Mouse (Mus musculus) embryonic facial prominence, embryonic 12.5 days (tissue): ENCODE data around the gene 1110008P14Rik. TPM values are rescaled to one million over a fixed set of nuclear protein-coding genes. Genes with fewer than 3 reads are reported as not detected.
A peak's percentile ranks its signal among the peaks of the same experiment; 100 is the strongest.

Experiments used
- ATAC-seq: fragments of 200-750 bp; cut with Nextera tagmentation; 2 replicates; pipeline ENCODE4 v1.8.0; 2017; ENCODE audit not compliant: insufficient number of reproducible peaks, insufficient read depth, low FRiP score, low TSS enrichment
- H3K27ac ChIP-seq: fragments of 300-500 bp; sonication (generic); 2 replicates; pipeline ENCODE4 v1.5.1; 2016; ENCODE audit warnings: mild to moderate bottlenecking
- H3K27me3 ChIP-seq: fragments of 300-500 bp; sonication (generic); 2 replicates; pipeline ENCODE4 v1.6.1; 2016; ENCODE audit warnings: mild to moderate bottlenecking, moderate library complexity
- H3K36me3 ChIP-seq: fragments of 300-500 bp; sonication (generic); 2 replicates; pipeline ENCODE4 v1.6.1; 2016; ENCODE audit warnings: mild to moderate bottlenecking
- H3K4me1 ChIP-seq: fragments of 300-500 bp; sonication (generic); 2 replicates; pipeline ENCODE4 v1.6.1; 2016
- H3K4me2 ChIP-seq: fragments of 300-500 bp; sonication (generic); replicated peaks from 2 replicates; pipeline ENCODE4 v1.6.1; 2016; ENCODE audit warnings: mild to moderate bottlenecking, moderate library complexity
- H3K4me3 ChIP-seq: fragments of 300-500 bp; sonication (generic); 2 replicates; pipeline ENCODE4 v1.5.1; 2016; ENCODE audit warnings: mild to moderate bottlenecking
- H3K9ac ChIP-seq: fragments of 300-500 bp; sonication (generic); 2 replicates; pipeline ENCODE4 v1.6.1; 2016; ENCODE audit warnings: mild to moderate bottlenecking, moderate library complexity
- H3K9me3 ChIP-seq: fragments of 300-500 bp; sonication (generic); 2 replicates; pipeline ENCODE4 v1.6.1; 2016; ENCODE audit warnings: mild to moderate bottlenecking, moderate library complexity
- WGBS: fragments of 180-500 bp; shearing (Covaris S2); methylation state at CpG from one replicate; pipeline ENCODE4 v1.1.7; 2016; 5-methylcytosine and 5-hydroxymethylcytosine counted together
- polyA plus RNA-seq: library from polyadenylated mRNA; unstranded; fragments of >200 nt; fragmentation: Nextera tagmentation; extraction: Ambion mirVana; gene quantifications from 2 replicates; pipeline ENCODE4 v1.2.1, GENCODE M21; 2016

The 1110008P14Rik gene
- polyA plus RNA-seq, 1 experiment from 2014 or later = 53.9 TPM

- ATAC-seq = no peak
- WGBS = 3% methylated on average over 14 of the region's 14 CpGs
- Histone ChIP-seq H3K4me3 (peak overlapping the region; percentile 31), H3K27ac (no peak overlapping the region), H3K9me3 (no peaks in the 10 kb centered on the region), H3K9ac (peak overlapping the region; percentile 1; the same call in 1 of the 2 replicates), H3K4me2 (peak overlapping the region; percentile 59), H3K27me3 (no peaks in the 10 kb centered on the region), H3K36me3 (peaks cover 5% of the 10 kb centered on the region; the same call in 1 of the 2 replicates), H3K4me1 (peaks cover 8% of the 10 kb centered on the region)
These were observed 21.0 kb downstream of the 1110008P14Rik start for GRCm38 (mm10) chr2:32360741-32361140.

GRCm38 (mm10) chr2:32358381-32358780 lies 23.4 kb downstream of the 1110008P14Rik start:
- Histone ChIP-seq H3K9me3 (no peaks in the 10 kb centered on the region), H3K4me3 (no peak overlapping the region), H3K9ac (0 out of 2 replicates have a peak overlapping the region, but pooled peaks have one; percentile 12), H3K27ac (no peak overlapping the region), H3K4me1 (peaks cover 3% of the 10 kb centered on the region), H3K36me3 (no peaks in the 10 kb centered on the region), H3K4me2 (no peak overlapping the region), H3K27me3 (no peaks in the 10 kb centered on the region)
- WGBS = 69% methylated on average over 10 of the region's 10 CpGs
- ATAC-seq = no peak

DNA sequence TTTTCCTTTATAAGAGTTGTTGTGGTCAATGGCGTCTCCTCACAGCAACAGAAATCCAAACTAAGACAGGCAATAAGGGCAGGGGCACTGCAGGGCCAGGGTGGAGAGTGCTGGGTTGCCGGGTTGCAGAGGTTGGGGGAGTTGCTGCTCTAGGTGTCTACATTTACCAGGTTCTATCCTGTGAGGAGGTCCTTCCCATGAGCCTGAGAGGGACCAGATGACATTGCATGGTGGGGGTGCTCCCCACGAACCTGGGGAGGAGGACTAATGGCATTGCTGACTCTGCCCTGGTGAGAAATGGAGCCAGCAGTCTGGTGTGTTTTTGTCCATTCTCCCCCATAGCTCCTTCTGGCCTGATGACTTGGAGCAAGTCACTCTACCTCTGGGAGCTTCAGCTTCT lies 24.0 kb downstream of the 1110008P14Rik start:
- Histone ChIP-seq H3K27me3 (no peaks in the 10 kb centered on the region), H3K9me3 (no peaks in the 10 kb centered on the region), H3K36me3 (no peaks in the 10 kb centered on the region), H3K27ac (no peak overlapping the region), H3K4me2 (no peak overlapping the region), H3K4me1 (peaks cover 4% of the 10 kb centered on the region), H3K4me3 (no peak overlapping the region), H3K9ac (no peak overlapping the region)
- WGBS = 71% methylated on average over 3 of the region's 3 CpGs
- no peak for ATAC-seq

DNA sequence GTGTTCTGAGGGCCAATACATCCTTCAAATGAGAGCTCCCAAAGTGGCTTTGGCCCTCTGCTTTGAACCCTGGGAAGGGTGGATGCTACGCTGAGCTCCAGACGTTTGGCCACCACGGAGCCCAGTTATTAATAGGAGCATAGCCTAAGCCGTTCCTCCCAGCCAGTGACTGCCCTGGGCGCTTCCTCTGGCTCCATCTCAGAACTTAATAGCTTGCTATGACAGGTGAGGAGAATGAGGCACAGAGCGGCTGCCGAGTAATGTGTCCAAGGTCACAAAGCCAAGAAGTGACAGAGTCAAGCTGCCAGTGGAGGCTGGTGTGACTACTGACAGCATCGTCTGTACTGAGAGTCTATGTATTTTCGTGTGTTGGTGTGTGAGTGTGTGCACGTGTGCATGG lies 25.5 kb downstream of the 1110008P14Rik start:
- no peaks in the 10 kb centered on the region for H3K36me3 ChIP-seq

GRCm38 (mm10) chr2:32354336-32354895 lies 27.3 kb downstream of the 1110008P14Rik start:
- Histone ChIP-seq H3K9me3 (no peaks in the 10 kb centered on the region), H3K27me3 (no peaks in the 10 kb centered on the region), H3K4me2 (no peak overlapping the region), H3K4me1 (peaks cover 30% of the 10 kb centered on the region), H3K36me3 (no peaks in the 10 kb centered on the region), H3K4me3 (no peak overlapping the region), H3K27ac (no peak overlapping the region), H3K9ac (no peak overlapping the region)
- 92% methylated on average over 3 of the region's 3 CpGs for WGBS
- no peak for ATAC-seq

More for the DNA sequence above, 25.5 kb downstream of the 1110008P14Rik start:
- no peaks in the 10 kb centered on the region for H3K9me3 ChIP-seq
- no peak overlapping the region for H3K4me3 ChIP-seq
- H3K4me1 ChIP-seq = peaks cover 13% of the 10 kb centered on the region
- ATAC-seq = no peak
- no peak overlapping the region for H3K9ac ChIP-seq
- H3K4me2 ChIP-seq = no peak overlapping the region
- H3K27ac ChIP-seq = no peak overlapping the region
- 72% methylated on average over 10 of the region's 10 CpGs for WGBS
- H3K27me3 ChIP-seq = no peaks in the 10 kb centered on the region

GRCm38 (mm10) chr2:32353836-32354235 lies 27.9 kb downstream of the 1110008P14Rik start:
- no peak for ATAC-seq
- no peaks in the 10 kb centered on the region for H3K9me3 ChIP-seq
- peaks cover 3% of the 10 kb centered on the region; the same call in 1 of the 2 replicates for H3K36me3 ChIP-seq
- peak overlapping the region; percentile 80 for H3K9ac ChIP-seq
- H3K27ac ChIP-seq = no peak overlapping the region
- WGBS = 70% methylated on average over 6 of the region's 6 CpGs
- 0 out of 2 replicates have a peak overlapping the region, but pooled peaks have one; percentile 70 for H3K4me3 ChIP-seq
- H3K4me1 ChIP-seq = peaks cover 30% of the 10 kb centered on the region
- no peak overlapping the region; the same call in 1 of the 2 replicates for H3K4me2 ChIP-seq
- H3K27me3 ChIP-seq = no peaks in the 10 kb centered on the region

- 0 out of 2 replicates have a peak, but pooled peaks have one; percentile 19 for ATAC-seq
- peak within 1 kb of the TSS; percentile 70 for H3K4me3 ChIP-seq
- H3K4me1 ChIP-seq = peaks cover 30% of the 10 kb centered on the region
- peak within 1 kb of the TSS; percentile 80 for H3K9ac ChIP-seq
- peaks cover 10% of the 10 kb centered on the region; the same call in 1 of the 2 replicates for H3K36me3 ChIP-seq
- H3K27ac ChIP-seq = peak within 1 kb of the TSS; percentile 91
- H3K9me3 ChIP-seq = no peaks in the 10 kb centered on the region
- H3K4me2 ChIP-seq = peak within 1 kb of the TSS; percentile 73
- WGBS = under 1% methylated on average over 63 of the region's 63 CpGs
- no peaks in the 10 kb centered on the region for H3K27me3 ChIP-seq
These were observed 28.7 kb downstream of the 1110008P14Rik start, which contains the start of gene Dnm1 for GRCm38 (mm10) chr2:32353007-32353542. TSS of gene Dnm1 (minus strand) at chr2:32353338.

- H3K27ac ChIP-seq = peak within 1 kb of the TSS; percentile 91
- peak within 1 kb of the TSS; percentile 70 for H3K4me3 ChIP-seq
- no peaks in the 10 kb centered on the region for H3K27me3 ChIP-seq
- peak; percentile 49; the same call in 1 of the 2 replicates for ATAC-seq
- H3K4me1 ChIP-seq = peaks cover 30% of the 10 kb centered on the region
- H3K4me2 ChIP-seq = peak within 1 kb of the TSS; percentile 73
- 1% methylated on average over 37 of the region's 52 CpGs for WGBS
- peak within 1 kb of the TSS; percentile 80 for H3K9ac ChIP-seq
- H3K36me3 ChIP-seq = peaks cover 10% of the 10 kb centered on the region; the same call in 1 of the 2 replicates
- H3K9me3 ChIP-seq = no peaks in the 10 kb centered on the region
These were observed 29.4 kb downstream of the 1110008P14Rik start, which contains the start of gene Ciz1 for GRCm38 (mm10) chr2:32352151-32353006. TSS of gene Ciz1 (plus strand) at chr2:32352327.

DNA sequence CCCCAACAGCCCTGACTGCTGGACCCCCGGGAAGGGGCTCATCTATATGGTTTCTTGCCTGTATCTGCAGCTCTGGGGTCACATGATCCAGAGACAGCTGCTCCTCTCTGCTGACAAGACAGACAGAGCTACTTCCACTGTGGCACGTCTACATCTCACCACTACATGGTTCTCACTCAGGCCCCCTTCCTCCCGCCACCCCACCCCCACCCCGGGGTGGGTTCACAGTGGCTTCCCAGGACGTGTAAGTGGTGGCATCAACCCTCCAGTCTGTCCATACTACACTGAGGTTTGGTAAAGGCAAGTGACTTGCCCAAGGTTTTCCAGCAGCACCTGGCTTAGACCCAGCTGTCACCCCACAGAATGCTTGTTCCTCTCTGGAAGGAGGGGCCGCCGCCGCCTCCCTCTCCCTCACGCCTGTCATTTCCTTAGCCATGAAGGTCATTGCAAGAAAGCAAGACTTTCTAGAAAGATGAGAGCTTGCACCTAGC lies 30.2 kb downstream of the 1110008P14Rik start:
- peak overlapping the region; percentile 73 for H3K4me2 ChIP-seq
- peaks cover 18% of the 10 kb centered on the region; the same call in 1 of the 2 replicates for H3K36me3 ChIP-seq
- peak overlapping the region; percentile 80 for H3K9ac ChIP-seq
- no peaks in the 10 kb centered on the region for H3K9me3 ChIP-seq
- ATAC-seq = no peak
- no peaks in the 10 kb centered on the region for H3K27me3 ChIP-seq
- WGBS = 48% methylated on average over 9 of the region's 9 CpGs
- peak overlapping the region; percentile 91 for H3K27ac ChIP-seq
- H3K4me3 ChIP-seq = peak overlapping the region; percentile 70
- H3K4me1 ChIP-seq = peaks cover 30% of the 10 kb centered on the region

GRCm38 (mm10) chr2:32350471-32351051 lies 31.2 kb downstream of the 1110008P14Rik start:
- Histone ChIP-seq H3K36me3 (peaks cover 19% of the 10 kb centered on the region; the same call in 1 of the 2 replicates), H3K4me3 (no peak overlapping the region), H3K27me3 (no peaks in the 10 kb centered on the region), H3K27ac (peak overlapping the region; percentile 57; the same call in 1 of the 2 replicates), H3K4me1 (peaks cover 30% of the 10 kb centered on the region), H3K9me3 (no peaks in the 10 kb centered on the region), H3K4me2 (0 out of 2 replicates have a peak overlapping the region, but pooled peaks have one; percentile 73), H3K9ac (no peak overlapping the region)
- no peak for ATAC-seq
- 45% methylated on average over 13 of the region's 13 CpGs for WGBS
